Comparison of ENCODE assay signal across 8 mouse cellular contexts in the genomic region with DNA sequence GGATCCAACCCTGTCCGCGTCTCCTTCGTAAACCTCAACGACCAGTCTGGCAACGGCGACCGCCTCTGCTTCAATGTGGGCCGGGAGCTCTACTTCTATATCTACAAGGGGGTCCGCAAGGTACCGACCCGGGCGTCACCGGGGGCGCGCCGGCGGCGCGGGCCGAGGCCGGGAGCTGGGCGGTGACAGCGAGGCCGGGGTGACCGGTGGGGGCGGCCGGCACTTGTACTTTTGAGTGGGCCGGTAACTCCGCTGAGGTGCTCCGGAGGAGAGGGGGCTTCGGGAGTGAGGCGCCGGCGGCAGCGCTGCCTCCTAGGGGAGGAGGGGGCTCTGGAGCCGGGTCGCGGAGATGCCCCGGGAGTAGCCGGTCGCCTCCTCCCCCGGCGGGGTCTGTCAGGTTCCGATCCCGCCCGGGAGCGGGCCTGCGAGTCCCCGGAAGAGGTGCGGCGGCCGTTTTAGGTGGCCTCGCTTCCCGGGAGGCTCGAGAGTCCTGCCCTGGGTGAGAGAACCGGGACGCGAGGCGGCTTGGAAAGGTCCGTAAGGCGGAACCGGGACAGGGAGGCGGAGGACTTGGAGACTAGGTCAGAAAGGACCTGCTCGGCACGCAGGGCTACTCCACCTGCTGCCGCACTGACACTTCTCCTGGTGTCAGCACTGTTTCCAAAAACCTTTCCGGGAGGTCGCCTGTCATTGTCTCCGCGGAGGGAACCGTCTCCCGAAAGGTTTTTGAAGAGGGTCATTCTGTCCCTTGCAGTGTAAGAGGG. TPM values are rescaled to one million over a fixed set of nuclear protein-coding genes. Genes with fewer than 3 reads are reported as not detected.
DNase-seq lines count a peak whose midpoint lies in the region; ATAC-seq and TF ChIP-seq lines count a peak whose summit lies in the region.

No protein-coding gene starts in this region.

- H3K27ac ChIP-seq in forebrain, embryonic 16.5 days (ENCODE audit: low read length) = peak overlapping the region; percentile 91
- peak overlapping the region; percentile 80 for H3K27ac ChIP-seq in intestine, embryonic 16.5 days (ENCODE audit: low read length)
- H3K27ac ChIP-seq in liver, postnatal 0 days (ENCODE audit: low read depth) = peak overlapping the region; percentile 84
- H3K27ac ChIP-seq in olfactory bulb, adult 2 months (ENCODE audit: insufficient read depth, low read depth, low read length) = peak overlapping the region; percentile 53

- no peak for TF ChIP-seq EP300 in liver, postnatal 0 days (IDR thresholded peaks at IDR 0.05; ENCODE audit: low read depth)

- peak overlapping the region; percentile 78 for H3K4me2 ChIP-seq in forebrain, embryonic 16.5 days (ENCODE audit: low read length)
- H3K4me2 ChIP-seq in intestine, embryonic 16.5 days (ENCODE audit: low read depth, low read length) = peak overlapping the region; percentile 86
- H3K4me2 ChIP-seq in liver, postnatal 0 days (ENCODE audit: low read depth, low read length) = peak overlapping the region; percentile 99

- peak; percentile 69 for ATAC-seq in forebrain, embryonic 16.5 days
- ATAC-seq in intestine, embryonic 16.5 days = peak; percentile 7
- peak; percentile 46 for ATAC-seq in liver, postnatal 0 days

- H3K36me3 ChIP-seq in forebrain, embryonic 16.5 days (ENCODE audit: control insufficient read depth, insufficient read depth) = no peaks in the 10 kb centered on the region
- no peaks in the 10 kb centered on the region for H3K36me3 ChIP-seq in intestine, embryonic 16.5 days (ENCODE audit: control insufficient read depth, insufficient read depth, low read length)
- H3K36me3 ChIP-seq in liver, postnatal 0 days (replicated peaks; ENCODE audit: insufficient read depth, low read length) = peaks cover 5% of the 10 kb centered on the region

- no peak for TF ChIP-seq POLR2A in olfactory bulb, adult 2 months (IDR thresholded peaks at IDR 0.05; ENCODE audit: insufficient read depth, low read depth, low read length)

- peaks cover 5% of the 10 kb centered on the region; the same call in 1 of the 2 replicates for H3K27me3 ChIP-seq in forebrain, embryonic 16.5 days (replicated peaks; ENCODE audit: control insufficient read depth, insufficient read depth, low read length)
- no peaks in the 10 kb centered on the region for H3K27me3 ChIP-seq in intestine, embryonic 16.5 days (replicated peaks; ENCODE audit: control insufficient read depth, insufficient read depth, low read length)
- H3K27me3 ChIP-seq in liver, postnatal 0 days (ENCODE audit: insufficient read depth, low read length) = no peaks in the 10 kb centered on the region

- H3K4me1 ChIP-seq in forebrain, embryonic 16.5 days (replicated peaks; ENCODE audit: control insufficient read depth, insufficient read depth, low read length) = peaks cover 20% of the 10 kb centered on the region
- peaks cover 9% of the 10 kb centered on the region; the same call in 1 of the 2 replicates for H3K4me1 ChIP-seq in intestine, embryonic 16.5 days (ENCODE audit: control insufficient read depth, insufficient read depth, low read length)
- peaks cover 16% of the 10 kb centered on the region for H3K4me1 ChIP-seq in liver, postnatal 0 days (ENCODE audit: insufficient read depth)
- peaks cover 2% of the 10 kb centered on the region; the same call in 1 of the 2 replicates for H3K4me1 ChIP-seq in olfactory bulb, adult 2 months (ENCODE audit: control insufficient read depth, insufficient read depth, low read length)

- no peak for TF ChIP-seq CTCF in liver, postnatal 0 days (IDR thresholded peaks at IDR 0.05; ENCODE audit: low read depth)
- no peak for TF ChIP-seq CTCF in olfactory bulb, adult 2 months (IDR thresholded peaks at IDR 0.05; ENCODE audit: insufficient read depth, low read depth, low read length)

- peak overlapping the region; percentile 93 for H3K9ac ChIP-seq in forebrain, embryonic 16.5 days (replicated peaks; ENCODE audit: low read depth, low read length)
- H3K9ac ChIP-seq in intestine, embryonic 16.5 days (ENCODE audit: low read depth, low read length) = peak overlapping the region; percentile 97
- H3K9ac ChIP-seq in liver, postnatal 0 days (replicated peaks) = peak overlapping the region; percentile 99

- peak overlapping the region; percentile 99 for H3K4me3 ChIP-seq in forebrain, embryonic 16.5 days (replicated peaks; ENCODE audit: low read length)
- peak overlapping the region; percentile 86 for H3K4me3 ChIP-seq in intestine, embryonic 16.5 days (ENCODE audit: low read length)
- H3K4me3 ChIP-seq in liver, postnatal 0 days (ENCODE audit: low read depth, low read length) = peak overlapping the region; percentile 100
- H3K4me3 ChIP-seq in olfactory bulb, adult 2 months (ENCODE audit: insufficient read depth, low read depth, low read length) = peak overlapping the region; percentile 58

- peak; percentile 23 for DNase-seq in right cerebral cortex, adult 18-20 months
- no peak for DNase-seq in right cerebral cortex, postnatal 36 days (ENCODE audit: low spot score in 2 of 2)
- DNase-seq in adrenal gland, postnatal 14 days = peak; percentile 58
- peak; percentile 57 for DNase-seq in liver, postnatal 0 days
- DNase-seq in testis, postnatal 10 days (ENCODE audit: low spot score) = no peak

- no peaks in the 10 kb centered on the region for H3K9me3 ChIP-seq in forebrain, embryonic 16.5 days (ENCODE audit: control insufficient read depth, low read length)
- H3K9me3 ChIP-seq in intestine, embryonic 16.5 days (ENCODE audit: control insufficient read depth, low read length) = no peaks in the 10 kb centered on the region
- H3K9me3 ChIP-seq in liver, postnatal 0 days (ENCODE audit: low read length) = no peaks in the 10 kb centered on the region

- WGBS in forebrain, embryonic 16.5 days = under 1% methylated on average over 65 of the region's 72 CpGs
- under 1% methylated on average over 72 of the region's 72 CpGs for WGBS in intestine, embryonic 16.5 days
- 0% methylated on average over 67 of the region's 72 CpGs for WGBS in liver, postnatal 0 days (ENCODE audit: insufficient replicate concordance)
- under 1% methylated on average over 72 of the region's 72 CpGs for WGBS in olfactory bulb, adult 2 months

RNA-seq across cellular contexts. Expression of a gene that starts 0.6 kb away (rescaled TPM):
- 35.2 and 41.6 TPM in 2 replicates for total RNA-seq in adrenal gland, postnatal 14 days (2021)
- 30.1 and 30.9 TPM in 2 replicates for polyA plus RNA-seq in forebrain, embryonic 16.5 days (2015; fragmentation: Nextera tagmentation; extraction: Ambion mirVana)
- polyA plus RNA-seq in intestine, embryonic 16.5 days (2015; fragmentation: Nextera tagmentation; extraction: Ambion mirVana) = 21.1 and 21.7 TPM in 2 replicates
- polyA plus RNA-seq in liver, postnatal 0 days (2015; fragmentation: Nextera tagmentation; extraction: Ambion mirVana) = 6.4 and 7.0 TPM in 2 replicates
- polyA plus RNA-seq in olfactory bulb, adult 2 months (2012; ENCODE audit: insufficient read depth, insufficient read length, low replicate concordance, missing spikeins) = not detected in 2 replicates

RNA-seq across cellular contexts. Expression of a gene that starts 35.8 kb away (rescaled TPM):
- 325 and 436 TPM in 2 replicates for total RNA-seq in adrenal gland, postnatal 14 days (2021)
- 1,235 and 1,237 TPM in 2 replicates for polyA plus RNA-seq in forebrain, embryonic 16.5 days (2015; fragmentation: Nextera tagmentation; extraction: Ambion mirVana)
- 679 and 790 TPM in 2 replicates for polyA plus RNA-seq in intestine, embryonic 16.5 days (2015; fragmentation: Nextera tagmentation; extraction: Ambion mirVana)
- polyA plus RNA-seq in liver, postnatal 0 days (2015; fragmentation: Nextera tagmentation; extraction: Ambion mirVana) = 231 and 250 TPM in 2 replicates
- 553 and 836 TPM in 2 replicates for polyA plus RNA-seq in olfactory bulb, adult 2 months (2012; ENCODE audit: insufficient read depth, insufficient read length, low replicate concordance, missing spikeins)

RNA-seq across cellular contexts. Expression of a gene that starts 55.9 kb away (rescaled TPM):
- not detected in 2 replicates for total RNA-seq in adrenal gland, postnatal 14 days (2021)
- polyA plus RNA-seq in forebrain, embryonic 16.5 days (2015; fragmentation: Nextera tagmentation; extraction: Ambion mirVana) = 0.23 and 0.26 TPM in 2 replicates
- not detected in 2 replicates for polyA plus RNA-seq in intestine, embryonic 16.5 days (2015; fragmentation: Nextera tagmentation; extraction: Ambion mirVana)
- not detected in 2 replicates for polyA plus RNA-seq in liver, postnatal 0 days (2015; fragmentation: Nextera tagmentation; extraction: Ambion mirVana)
- polyA plus RNA-seq in olfactory bulb, adult 2 months (2012; ENCODE audit: insufficient read depth, insufficient read length, low replicate concordance, missing spikeins) = not detected in 2 replicates

Comparison
In these comparisons a context has a peak if more than half of its experiments do, and no peak if none do; other contexts are left out.
1. DNase-seq: peak in right cerebral cortex, adult 18-20 months (single experiment), adrenal gland, postnatal 14 days (single experiment) and liver, postnatal 0 days (single experiment); none in right cerebral cortex, postnatal 36 days (0 of 2) and testis, postnatal 10 days (single experiment).
2. ATAC-seq: peak in every context shown above with its lines; median percentile 69 in forebrain, embryonic 16.5 days; 46 in liver, postnatal 0 days; 7 in intestine, embryonic 16.5 days.
3. Peak in every context shown above with its lines, with median percentiles within 50 percentile points of each other: H3K27ac ChIP-seq, H3K4me2 ChIP-seq, H3K4me3 ChIP-seq and H3K9ac ChIP-seq.